Mouse (Mus musculus) kidney, postnatal 10 days (tissue): ENCODE measurements at regions not wholly inside any gene's neighbourhood (a gene's known extent, or its start where the extent isn't known, plus 50 kb on each side); places are given as distances from the start of the nearest gene placed in this dataset.

Experiments
- DNase-seq: peaks from one replicate; pipeline ENCODE4 v3.0.0; 2021; ENCODE audit warnings: mixed read lengths

GRCm38 (mm10) chr9:76896347-76896746 is 149.2 kb downstream of the Tinag start:
- no peak for DNase-seq

DNA sequence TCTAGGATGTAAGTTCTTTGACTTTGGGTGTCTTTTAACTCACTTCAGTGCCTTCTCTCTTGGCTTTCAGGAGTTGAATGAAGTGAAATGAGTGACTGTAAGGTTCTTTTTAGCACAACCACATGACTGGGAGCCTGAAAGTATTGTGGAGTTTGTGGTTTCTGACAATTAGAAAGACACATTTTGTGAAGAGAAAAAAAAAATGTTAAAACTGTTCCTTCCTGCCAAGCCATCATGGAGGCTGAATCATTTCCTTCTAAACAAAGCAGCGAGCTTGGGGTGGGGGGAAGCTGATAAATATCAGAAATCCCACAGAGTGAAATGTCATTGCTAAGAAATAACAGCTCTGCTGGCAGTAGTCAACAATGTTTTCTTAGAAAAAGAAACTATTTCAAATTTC is 163.8 kb downstream of the Tinag start:
- no peak for DNase-seq

- no peak for DNase-seq
These were observed 169.6 kb downstream of the Tinag start for GRCm38 (mm10) chr9:76876020-76876419.

- DNase-seq, result no peak
These were observed 173.2 kb downstream of the Tinag start for GRCm38 (mm10) chr9:76872418-76872817.

- DNase-seq, result no peak
These were observed 176.0 kb downstream of the Tinag start for GRCm38 (mm10) chr9:76869635-76870034.

- no peak for DNase-seq
These were observed 177.0 kb downstream of the Tinag start for GRCm38 (mm10) chr9:76868633-76869032.

DNA sequence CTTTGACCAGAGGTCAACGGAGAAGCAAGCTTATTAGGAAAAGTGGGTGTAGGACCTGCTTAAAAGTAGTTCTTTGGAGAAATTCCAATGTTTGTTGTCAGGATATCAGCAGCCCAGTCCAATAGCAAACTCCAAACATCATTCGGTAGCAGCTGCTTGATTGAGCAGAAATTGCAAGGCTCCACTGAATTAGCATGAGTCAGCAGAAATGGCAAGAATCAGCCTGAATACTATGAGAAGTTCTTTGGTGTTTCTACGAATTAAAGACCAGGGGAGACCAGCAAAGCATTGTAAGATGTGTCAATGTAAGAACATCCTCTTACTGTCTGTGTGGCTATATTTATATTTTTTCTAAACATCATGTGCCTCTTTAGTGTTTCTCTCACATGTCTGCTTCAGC is 223.4 kb downstream of the Tinag start:
- no peak for DNase-seq

- no peak for DNase-seq
These were observed 228.0 kb upstream of the Fam83b start for GRCm38 (mm10) chr9:76794951-76795350.

DNA sequence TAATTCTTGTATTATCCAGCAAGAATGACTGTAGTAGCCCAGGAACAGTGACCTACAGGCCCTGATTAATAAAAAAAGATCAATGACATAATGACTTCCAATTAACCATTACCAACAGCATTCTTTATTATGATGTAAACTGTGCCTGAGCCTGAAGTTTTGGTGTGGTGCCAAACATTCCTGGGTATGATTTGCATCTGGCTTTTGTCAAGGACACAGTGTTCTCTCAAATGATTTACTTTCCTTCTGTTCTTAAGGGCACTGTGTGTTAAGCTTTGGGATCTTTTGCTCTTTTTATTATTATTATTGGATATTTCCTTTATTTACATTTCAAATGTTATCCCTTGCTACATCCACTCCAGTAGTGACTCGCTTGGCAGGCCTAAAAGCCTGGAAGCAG is 221.7 kb upstream of the Fam83b start:
- peak; percentile 55 for DNase-seq
